Mouse (Mus musculus) fat pad, adult 2 months (tissue): ENCODE results near the gene Pfkfb1.

ENCODE experiments used
- DNase-seq: peaks from one replicate; pipeline ENCODE4 v3.0.0-alpha.2; 2011; ENCODE audit warnings: low read depth, low spot score; ENCODE audit errors: extremely low read depth

Pfkfb1 gene

DNA sequence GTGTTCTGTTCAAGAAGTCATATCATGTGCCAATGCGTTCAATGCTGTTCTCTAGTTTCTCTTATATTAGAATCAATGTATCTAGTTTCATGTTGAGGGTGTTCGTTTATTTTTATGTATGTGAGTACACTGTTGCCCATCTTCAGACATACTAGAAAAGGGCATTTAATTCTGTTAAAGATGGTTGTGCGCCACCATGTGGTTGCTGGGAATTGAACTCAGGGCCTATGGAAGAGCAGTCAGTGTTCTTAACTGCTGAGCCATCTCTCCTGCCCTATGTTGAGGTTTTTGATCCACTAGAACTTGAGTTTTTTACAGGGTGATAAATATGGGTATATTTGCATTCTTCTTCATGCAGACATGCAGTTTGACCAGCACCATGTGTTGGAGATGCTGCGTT, 74.8 kb downstream of the Pfkfb1 start:
- DNase-seq, result no peak

DNA sequence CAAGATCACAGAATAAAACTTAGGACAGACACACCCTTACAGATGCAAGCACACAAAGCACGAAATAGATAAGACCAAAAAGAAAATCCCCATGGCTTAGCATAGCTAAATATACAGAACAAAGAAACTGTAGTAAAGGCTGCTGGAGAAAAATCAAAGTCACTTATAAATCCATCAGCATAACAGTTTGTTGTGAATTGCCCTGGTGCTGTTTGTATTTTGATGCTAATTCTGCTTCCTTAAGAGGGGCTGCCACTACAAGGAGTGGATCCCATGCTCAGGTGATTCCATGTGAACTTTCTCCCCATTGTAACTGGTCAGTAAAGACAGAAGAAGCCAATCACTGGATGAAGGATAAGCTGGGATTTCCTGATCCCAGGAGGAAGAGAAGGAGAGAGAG, 89.5 kb downstream of the Pfkfb1 start:
- no peak for DNase-seq
